Mouse (Mus musculus) forebrain, postnatal 0 days (tissue): ENCODE data around the gene Ttpal. TPM values are rescaled to one million over a fixed set of nuclear protein-coding genes. Genes with fewer than 3 reads are reported as not detected.

Experiments used
- ATAC-seq: fragments of 200-750 bp; cut with Nextera tagmentation; 2 replicates; pipeline ENCODE4 v1.8.0; 2017; ENCODE audit warnings: mild to moderate bottlenecking, moderate library complexity
- DNase-seq: peaks from one replicate; pipeline ENCODE4 v3.0.0-alpha.2; 2015
- H3K27ac ChIP-seq: fragments of 300-500 bp; sonication (generic); 2 replicates; pipeline ENCODE4 v1.5.1; 2014; ENCODE audit warnings: low read depth, mild to moderate bottlenecking, antibody characterized with exemption, low read length, moderate library complexity, mixed read lengths
- H3K27me3 ChIP-seq: fragments of 300-500 bp; sonication (generic); 2 replicates; pipeline ENCODE4 v1.6.1; 2014; ENCODE audit warnings: mild to moderate bottlenecking, low read length, mixed read lengths; ENCODE audit not compliant: insufficient read depth
- H3K36me3 ChIP-seq: fragments of 300-500 bp; sonication (generic); 2 replicates; pipeline ENCODE4 v1.6.1; 2014; ENCODE audit warnings: mild to moderate bottlenecking, moderate library complexity; ENCODE audit not compliant: insufficient read depth
- H3K4me1 ChIP-seq: fragments of 300-500 bp; sonication (generic); 2 replicates; pipeline ENCODE4 v1.6.1; 2014; ENCODE audit warnings: antibody characterized with exemption; ENCODE audit not compliant: insufficient read depth
- H3K4me2 ChIP-seq: fragments of 300-500 bp; sonication (generic); 2 replicates; pipeline ENCODE4 v1.6.1; 2014; ENCODE audit warnings: low read depth, mild to moderate bottlenecking, moderate library complexity
- H3K4me3 ChIP-seq: fragments of 300-500 bp; sonication (generic); 2 replicates; pipeline ENCODE4 v1.5.1; 2014; ENCODE audit warnings: low read depth, low read length, mixed read lengths
- H3K9ac ChIP-seq: fragments of 300-500 bp; sonication (generic); 2 replicates; pipeline ENCODE4 v1.6.1; 2014; ENCODE audit warnings: mild to moderate bottlenecking
- H3K9me3 ChIP-seq: fragments of 300-500 bp; sonication (generic); 2 replicates; pipeline ENCODE4 v1.6.1; 2016; ENCODE audit warnings: low read length
- CTCF ChIP-seq: sonication (generic); IDR thresholded peaks from 2 replicates; pipeline ENCODE4 v1.5.1; 2016; ENCODE audit warnings: antibody characterized with exemption, control low read depth, low read depth
- WGBS: fragments of 180-500 bp; shearing (Covaris S2); extraction: QIAGEN DNeasy Blood & Tissue Kit; methylation state at CpG from one replicate; pipeline ENCODE4 v1.1.7; 2014; 5-methylcytosine and 5-hydroxymethylcytosine counted together
- polyA plus RNA-seq: library from polyadenylated mRNA; unstranded; fragments of >200 nt; fragmentation: Nextera tagmentation; extraction: Ambion mirVana; gene quantifications from 2 replicates; pipeline ENCODE4 v1.2.1, GENCODE M21; 2015
- total RNA-seq: library from RNA; depleted of rRNA; stranded (reverse); fragments of >200 nt; gene quantifications from 2 replicates; pipeline ENCODE4 v1.2.3, GENCODE M21; 2014

Gene Ttpal
- total and polyA plus RNA-seq, 2 experiments from 2014 or later: 32.1 to 89.2 TPM

DNA sequence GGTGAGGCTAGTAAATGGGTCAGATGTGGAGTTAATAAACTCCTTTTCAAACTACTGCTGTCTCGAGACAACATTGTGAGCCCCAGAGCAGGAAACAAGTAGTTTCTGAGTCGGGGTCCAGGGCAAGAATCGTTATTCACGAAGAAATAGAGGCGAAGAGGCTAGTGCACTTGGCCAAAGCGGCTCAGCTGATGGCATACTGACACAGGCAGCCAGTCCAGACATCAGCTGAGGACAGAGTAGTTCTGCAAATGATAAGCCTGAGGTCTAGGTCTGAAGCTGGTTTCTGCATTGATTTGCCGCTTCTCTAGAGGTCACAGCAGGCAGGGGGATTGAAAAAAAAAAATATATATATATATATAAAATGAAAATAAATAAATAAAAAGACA lies 408 bp upstream of the Ttpal start:
- peak overlapping the region; percentile 96; the same call in 1 of the 2 replicates for H3K9ac ChIP-seq
- WGBS: 71% methylated on average over 7 of the region's 7 CpGs

GRCm38 (mm10) chr2:163606161-163606560 lies 4.0 kb downstream of the Ttpal start:
- Histone ChIP-seq H3K36me3 (peaks cover 23% of the 10 kb centered on the region), H3K27me3 (no peaks in the 10 kb centered on the region), H3K27ac (no peak overlapping the region), H3K9me3 (no peaks in the 10 kb centered on the region), H3K9ac (no peak overlapping the region), H3K4me1 (peaks cover 12% of the 10 kb centered on the region; the same call in 1 of the 2 replicates), H3K4me2 (no peak overlapping the region), H3K4me3 (no peak overlapping the region)
- no peak for TF ChIP-seq CTCF
- ATAC-seq (no peak), DNase-seq (no peak)
- WGBS: 88% methylated on average over 7 of the region's 7 CpGs

More for the DNA sequence above, 408 bp upstream of the Ttpal start:
- no peak for TF ChIP-seq CTCF
- Histone ChIP-seq H3K27ac (no peak overlapping the region), H3K9me3 (no peaks in the 10 kb centered on the region), H3K4me2 (peak overlapping the region; percentile 92), H3K27me3 (no peaks in the 10 kb centered on the region), H3K36me3 (no peaks in the 10 kb centered on the region), H3K4me1 (peaks cover 12% of the 10 kb centered on the region; the same call in 1 of the 2 replicates), H3K4me3 (peak overlapping the region; percentile 94)
- ATAC-seq: peak; percentile 10; the same call in 1 of the 2 replicates
- no peak for DNase-seq

DNA sequence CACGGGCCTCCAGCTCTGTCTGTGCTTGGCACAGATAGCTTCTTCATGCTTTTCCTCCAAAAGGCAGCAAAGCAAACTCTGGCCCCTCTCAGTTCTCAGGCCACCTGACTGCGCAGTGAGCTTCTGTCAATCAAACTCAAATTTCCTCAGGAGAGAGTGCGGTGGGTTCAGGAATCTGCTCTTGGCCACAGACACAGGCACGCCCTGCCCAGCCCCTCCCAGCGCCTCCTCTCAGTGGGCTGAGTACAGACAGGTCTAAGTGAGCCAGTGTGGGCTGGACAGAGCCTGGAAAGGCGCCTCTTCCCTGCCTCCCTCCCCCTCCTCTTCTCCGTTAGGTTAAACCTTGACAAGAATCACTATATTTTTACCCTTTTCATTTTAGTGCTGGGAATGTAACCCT lies 5.9 kb downstream of the Ttpal start:
- 85% methylated on average over 7 of the region's 7 CpGs for WGBS
- no peak for TF ChIP-seq CTCF
- DNase-seq (no peak), ATAC-seq (no peak)
- Histone ChIP-seq H3K27ac (no peak overlapping the region), H3K9me3 (no peaks in the 10 kb centered on the region), H3K36me3 (peaks cover 40% of the 10 kb centered on the region), H3K4me3 (no peak overlapping the region), H3K27me3 (no peaks in the 10 kb centered on the region), H3K4me1 (peaks cover 7% of the 10 kb centered on the region; the same call in 1 of the 2 replicates), H3K9ac (no peak overlapping the region), H3K4me2 (no peak overlapping the region)

GRCm38 (mm10) chr2:163609281-163609975 lies 7.3 kb downstream of the Ttpal start:
- peaks cover 52% of the 10 kb centered on the region for H3K36me3 ChIP-seq
- no peak for ATAC-seq
- WGBS: 87% methylated on average over 12 of the region's 12 CpGs

GRCm38 (mm10) chr2:163611176-163611575 lies 9.1 kb downstream of the Ttpal start:
- DNase-seq (no peak), ATAC-seq (no peak)
- TF ChIP-seq CTCF: no peak
- Histone ChIP-seq H3K27ac (no peak overlapping the region), H3K36me3 (peaks cover 69% of the 10 kb centered on the region), H3K4me3 (no peak overlapping the region), H3K27me3 (no peaks in the 10 kb centered on the region), H3K9me3 (no peaks in the 10 kb centered on the region), H3K4me1 (no peaks in the 10 kb centered on the region), H3K4me2 (no peak overlapping the region), H3K9ac (no peak overlapping the region)
- 85% methylated on average over 9 of the region's 9 CpGs for whole genome bisulfite sequencing

More at GRCm38 (mm10) chr2:163609281-163609975, 7.3 kb downstream of the Ttpal start:
- H3K4me1 ChIP-seq: no peaks in the 10 kb centered on the region
- H3K4me3 ChIP-seq: no peak overlapping the region
- H3K9me3 ChIP-seq: no peaks in the 10 kb centered on the region
- no peak overlapping the region for H3K4me2 ChIP-seq
- no peaks in the 10 kb centered on the region for H3K27me3 ChIP-seq
- no peak overlapping the region for H3K9ac ChIP-seq
- DNase-seq: no peak
- H3K27ac ChIP-seq: no peak overlapping the region
- no peak for TF ChIP-seq CTCF

DNA sequence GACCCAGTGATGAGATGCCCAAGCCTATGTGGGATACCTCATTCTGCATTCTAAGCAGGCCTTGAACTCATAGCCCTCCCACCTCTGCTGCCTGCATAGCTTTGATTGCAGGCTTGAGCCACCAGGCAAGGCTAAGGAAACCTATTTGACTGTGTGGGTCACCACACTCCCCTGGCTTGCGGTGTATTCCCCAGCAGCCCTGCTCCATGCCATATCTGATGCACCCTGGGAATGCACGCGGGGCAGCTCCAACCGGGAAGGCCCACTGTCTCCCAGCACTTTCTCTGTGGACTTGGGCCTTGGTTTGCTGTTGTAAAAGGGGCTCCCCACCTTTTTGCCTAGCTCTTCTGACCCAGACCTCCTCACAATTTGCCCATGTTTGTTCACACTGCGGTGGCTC lies 11.1 kb downstream of the Ttpal start:
- Histone ChIP-seq H3K4me3 (no peak overlapping the region), H3K4me1 (no peaks in the 10 kb centered on the region), H3K4me2 (no peak overlapping the region), H3K27me3 (no peaks in the 10 kb centered on the region), H3K27ac (no peak overlapping the region), H3K36me3 (peaks cover 77% of the 10 kb centered on the region), H3K9me3 (no peaks in the 10 kb centered on the region), H3K9ac (no peak overlapping the region)
- no peak for ATAC-seq
- no peak for DNase-seq
- 98% methylated on average over 5 of the region's 5 CpGs for WGBS
- no peak for TF ChIP-seq CTCF

DNA sequence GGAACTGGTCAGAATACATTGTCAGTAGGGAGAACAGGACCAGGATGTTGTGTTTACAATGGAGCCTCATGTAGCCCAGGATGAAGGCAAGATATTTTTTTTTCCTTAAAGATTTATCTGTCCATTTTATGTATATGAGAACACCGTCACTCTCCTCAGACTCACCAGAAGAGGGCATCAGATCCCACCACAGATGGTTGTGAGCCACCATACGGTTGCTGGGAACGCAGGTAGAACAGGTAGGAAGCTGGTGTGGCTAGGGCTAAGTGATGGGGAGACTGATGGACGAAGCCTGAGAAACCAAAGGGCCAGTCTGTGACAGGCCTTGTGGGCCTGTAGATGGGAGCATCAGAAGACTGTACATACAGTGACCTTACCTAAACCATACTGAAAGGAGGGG lies 11.9 kb downstream of the Ttpal start:
- H3K4me2 ChIP-seq: no peak overlapping the region
- no peak overlapping the region for H3K9ac ChIP-seq
- H3K27ac ChIP-seq: no peak overlapping the region
- peaks cover 83% of the 10 kb centered on the region for H3K36me3 ChIP-seq
- DNase-seq: no peak
- TF ChIP-seq CTCF: no peak
- 91% methylated on average over 4 of the region's 4 CpGs for WGBS
- no peak overlapping the region for H3K4me3 ChIP-seq
- no peaks in the 10 kb centered on the region for H3K27me3 ChIP-seq
- no peaks in the 10 kb centered on the region for H3K9me3 ChIP-seq
- no peaks in the 10 kb centered on the region for H3K4me1 ChIP-seq
- ATAC-seq: no peak
